Mouse (Mus musculus): ENCODE data around the gene Cabp7.

- no peak for TF ChIP-seq CTCF (IDR thresholded peaks at IDR 0.05; ENCODE audit: low read depth)
- no peak for TF ChIP-seq EP300 (optimal IDR thresholded peaks at IDR 0.05)
These were observed 10.6 kb upstream of the Cabp7 start for GRCm38 (mm10) chr11:4756984-4757788.
